Mouse (Mus musculus) midbrain, embryonic 13.5 days (tissue): ENCODE measurements around the gene Scel. TPM values are rescaled to one million over a fixed set of nuclear protein-coding genes. Genes with fewer than 3 reads are reported as not detected.

Experiments
- ATAC-seq: fragments of 200-750 bp; cut with Nextera tagmentation; 2 replicates; pipeline ENCODE4 v1.8.0; 2017; ENCODE audit warnings: mild to moderate bottlenecking, moderate TSS enrichment, moderate library complexity
- H3K27ac ChIP-seq: fragments of 300-500 bp; sonication (generic); 2 replicates; pipeline ENCODE4 v1.5.1; 2015; ENCODE audit warnings: inconsistent platforms, mild to moderate bottlenecking, moderate library complexity
- H3K27me3 ChIP-seq: fragments of 300-500 bp; sonication (generic); 2 replicates; pipeline ENCODE4 v1.6.1; 2015; ENCODE audit warnings: mild to moderate bottlenecking, inconsistent platforms
- H3K36me3 ChIP-seq: fragments of 300-500 bp; sonication (generic); 2 replicates; pipeline ENCODE4 v1.6.1; 2015; ENCODE audit warnings: mild to moderate bottlenecking, inconsistent platforms
- H3K4me1 ChIP-seq: fragments of 300-500 bp; sonication (generic); replicated peaks from 2 replicates; pipeline ENCODE4 v1.6.1; 2015; ENCODE audit warnings: inconsistent platforms
- H3K4me2 ChIP-seq: fragments of 300-500 bp; sonication (generic); replicated peaks from 2 replicates; pipeline ENCODE4 v1.6.1; 2015; ENCODE audit warnings: moderate library complexity, mild to moderate bottlenecking, inconsistent platforms
- H3K4me3 ChIP-seq: fragments of 300-500 bp; sonication (generic); replicated peaks from 2 replicates; pipeline ENCODE4 v1.5.1; 2015; ENCODE audit warnings: mild to moderate bottlenecking, inconsistent platforms
- H3K9ac ChIP-seq: fragments of 300-500 bp; sonication (generic); replicated peaks from 2 replicates; pipeline ENCODE4 v1.6.1; 2015; ENCODE audit warnings: mild to moderate bottlenecking, inconsistent platforms
- H3K9me3 ChIP-seq: fragments of 300-500 bp; sonication (generic); 2 replicates; pipeline ENCODE4 v1.6.1; 2016; ENCODE audit warnings: mild to moderate bottlenecking, inconsistent platforms
- WGBS: fragments of 180-500 bp; shearing (Covaris S2); methylation state at CpG from one replicate; pipeline ENCODE4 v1.1.7; 2015; 5-methylcytosine and 5-hydroxymethylcytosine counted together
- polyA plus RNA-seq: library from polyadenylated mRNA; unstranded; fragments of >200 nt; fragmentation: Nextera tagmentation; extraction: Ambion mirVana; gene quantifications from 2 replicates; pipeline ENCODE4 v1.2.1, GENCODE M21; 2015

Gene Scel
- polyA plus RNA-seq, 1 experiment from 2014 or later = 0.08 TPM

DNA sequence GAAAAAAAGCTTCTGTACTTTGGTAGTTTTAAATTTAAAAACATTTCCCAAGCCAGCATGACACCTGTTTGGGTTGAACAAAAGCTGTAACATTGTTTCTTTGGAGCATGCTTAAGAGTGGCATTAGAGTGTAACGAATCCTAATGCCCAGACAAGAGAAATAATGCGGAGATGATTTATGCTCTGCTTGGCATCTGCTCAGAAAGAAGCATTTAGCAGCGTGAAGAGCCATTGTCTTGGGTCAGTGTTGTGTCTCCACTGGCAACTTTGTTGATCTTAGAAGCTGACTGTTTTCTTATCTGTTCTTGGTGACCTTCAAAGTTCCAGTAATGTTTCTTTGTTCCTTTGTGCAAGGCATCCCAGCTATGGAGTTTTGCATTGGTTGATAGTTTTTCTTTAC lies 130.8 kb downstream of the Scel start:
- H3K36me3 ChIP-seq = no peaks in the 10 kb centered on the region
- H3K9ac ChIP-seq = no peak overlapping the region
- ATAC-seq = no peak
- no peaks in the 10 kb centered on the region for H3K9me3 ChIP-seq
- no peaks in the 10 kb centered on the region for H3K27me3 ChIP-seq
- no peak overlapping the region for H3K4me2 ChIP-seq
- no peak overlapping the region for H3K4me3 ChIP-seq
- no peak overlapping the region for H3K27ac ChIP-seq
- 35% methylated on average over 3 of the region's 3 CpGs for WGBS
- peaks cover 14% of the 10 kb centered on the region for H3K4me1 ChIP-seq

DNA sequence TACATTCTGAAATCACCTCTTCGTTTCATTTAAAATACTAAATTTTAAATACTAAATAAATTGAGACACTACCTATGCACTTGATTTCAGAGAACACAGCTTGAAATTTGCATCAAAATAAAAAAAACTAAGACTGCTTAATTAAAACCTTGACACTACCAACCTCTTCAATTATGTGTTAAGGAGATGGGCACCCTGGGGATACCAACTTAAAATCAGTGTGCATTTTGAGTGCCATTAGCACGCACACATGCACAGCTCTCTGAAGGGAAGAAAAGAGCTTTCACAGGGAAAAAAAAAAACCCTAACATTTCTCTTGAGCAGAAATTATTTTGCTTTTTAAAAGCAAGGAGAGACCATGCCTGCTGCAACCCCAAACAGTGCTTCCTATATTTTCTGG lies 134.8 kb downstream of the Scel start:
- Histone ChIP-seq H3K4me1 (peaks cover 41% of the 10 kb centered on the region), H3K36me3 (no peaks in the 10 kb centered on the region), H3K4me3 (no peak overlapping the region), H3K27me3 (no peaks in the 10 kb centered on the region), H3K9me3 (no peaks in the 10 kb centered on the region), H3K27ac (peak overlapping the region; percentile 49; the same call in 1 of the 2 replicates), H3K4me2 (no peak overlapping the region), H3K9ac (0 out of 2 replicates have a peak overlapping the region, but pooled peaks have one; percentile 11)
- 33% methylated on average over 2 of the region's 2 CpGs for WGBS
- ATAC-seq = no peak

DNA sequence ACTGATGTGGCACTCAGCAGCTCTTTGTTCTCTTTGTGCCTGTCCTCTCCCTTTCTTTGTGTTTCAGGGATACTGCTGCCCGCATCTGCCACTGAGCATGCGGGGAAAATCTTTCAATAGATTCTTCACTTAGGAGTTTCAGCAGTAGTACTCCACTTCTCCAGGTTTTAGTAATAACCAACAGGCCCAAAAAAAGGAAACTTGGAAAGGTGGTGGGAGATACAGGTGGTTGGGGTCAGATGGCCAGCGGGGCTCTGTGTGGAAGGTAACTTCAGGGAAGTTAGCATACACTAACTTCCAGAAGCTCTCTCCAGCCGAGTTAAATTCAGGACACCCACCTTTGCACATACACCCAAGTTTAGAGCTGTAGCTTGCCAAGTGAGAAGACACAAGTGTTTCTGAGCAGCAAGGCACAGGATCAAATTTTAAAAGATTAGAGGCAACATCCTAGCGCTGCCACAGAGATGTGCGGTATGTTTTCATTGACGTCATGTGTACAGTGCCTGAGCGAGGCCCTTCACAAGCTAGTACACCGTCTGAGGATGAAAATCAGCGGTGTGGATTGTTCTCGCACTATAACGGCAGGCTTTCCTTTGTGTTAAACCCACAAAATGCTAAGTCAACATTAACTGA lies 135.6 kb downstream of the Scel start:
- H3K4me2 ChIP-seq = peak overlapping the region; percentile 63
- WGBS = 26% methylated on average over 12 of the region's 12 CpGs
- 0 out of 2 replicates have a peak overlapping the region, but pooled peaks have one; percentile 11 for H3K9ac ChIP-seq
- H3K27ac ChIP-seq = peak overlapping the region; percentile 49; the same call in 1 of the 2 replicates
- no peaks in the 10 kb centered on the region for H3K36me3 ChIP-seq
- no peak for ATAC-seq
- H3K4me1 ChIP-seq = peaks cover 48% of the 10 kb centered on the region
- H3K9me3 ChIP-seq = no peaks in the 10 kb centered on the region
- peak overlapping the region; percentile 98; the same call in 1 of the 2 replicates for H3K4me3 ChIP-seq
- no peaks in the 10 kb centered on the region for H3K27me3 ChIP-seq

DNA sequence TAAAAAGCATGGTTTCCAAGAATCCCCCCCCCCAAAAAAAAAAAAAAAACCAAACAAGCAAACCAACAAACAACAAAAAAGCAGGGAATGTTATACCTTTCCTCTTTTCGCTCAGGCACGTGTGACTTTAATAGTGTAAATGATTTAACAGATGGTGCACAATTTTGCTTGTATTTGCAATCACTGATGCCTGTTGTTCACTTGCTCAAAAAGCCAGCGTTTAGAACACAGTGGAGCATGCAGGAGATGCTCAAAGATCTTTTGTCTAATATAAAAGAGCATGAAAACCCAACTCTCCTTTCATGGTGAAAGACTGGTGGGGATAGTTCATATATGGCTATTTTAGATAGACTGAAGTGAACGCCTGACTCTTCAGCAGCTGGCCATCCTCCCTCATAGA lies 136.2 kb downstream of the Scel start:
- Histone ChIP-seq H3K27me3 (no peaks in the 10 kb centered on the region), H3K4me1 (peaks cover 53% of the 10 kb centered on the region), H3K9ac (0 out of 2 replicates have a peak overlapping the region, but pooled peaks have one; percentile 99), H3K4me3 (peak overlapping the region; percentile 98), H3K27ac (peak overlapping the region; percentile 99), H3K36me3 (no peaks in the 10 kb centered on the region), H3K9me3 (no peaks in the 10 kb centered on the region), H3K4me2 (peak overlapping the region; percentile 63)
- 37% methylated on average over 4 of the region's 4 CpGs for WGBS
- no peak for ATAC-seq

DNA sequence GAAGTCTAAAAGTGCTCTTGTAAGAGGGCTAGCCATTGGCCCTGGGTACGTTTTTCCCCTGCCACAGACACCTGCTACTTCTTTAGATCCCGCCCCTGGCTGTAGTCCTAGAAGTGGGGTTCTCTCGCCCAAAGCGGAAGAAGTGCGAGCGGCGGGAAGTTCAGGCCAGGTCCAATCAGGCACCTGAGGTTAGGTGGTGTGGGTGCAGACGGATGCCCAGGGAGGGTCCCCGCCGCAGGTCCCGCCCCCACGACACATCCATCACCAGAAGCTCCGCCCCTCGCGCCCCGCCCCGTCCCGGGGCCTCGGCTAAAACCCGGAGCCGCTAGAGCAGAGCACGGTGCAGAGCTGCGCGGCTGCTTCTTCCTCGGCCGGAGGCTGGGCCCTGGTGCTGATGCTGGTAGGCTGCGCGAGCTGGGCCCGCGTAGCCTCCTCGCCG lies 136.8 kb downstream of the Scel start, which contains the start of gene Slain1:
Slain1 (plus strand) TSS at position 333 of the 439 bp plus-strand sequence.
- peaks cover 58% of the 10 kb centered on the region for H3K4me1 ChIP-seq
- no peaks in the 10 kb centered on the region for H3K36me3 ChIP-seq
- H3K9me3 ChIP-seq = no peaks in the 10 kb centered on the region
- peak within 1 kb of the TSS; percentile 98 for H3K4me3 ChIP-seq
- H3K4me2 ChIP-seq = peak within 1 kb of the TSS; percentile 63
- peak within 1 kb of the TSS; percentile 99 for H3K27ac ChIP-seq
- peak within 1 kb of the TSS; percentile 99 for H3K9ac ChIP-seq
- peak; percentile 98 for ATAC-seq
- under 1% methylated on average over 31 of the region's 32 CpGs for WGBS
- no peaks in the 10 kb centered on the region for H3K27me3 ChIP-seq

DNA sequence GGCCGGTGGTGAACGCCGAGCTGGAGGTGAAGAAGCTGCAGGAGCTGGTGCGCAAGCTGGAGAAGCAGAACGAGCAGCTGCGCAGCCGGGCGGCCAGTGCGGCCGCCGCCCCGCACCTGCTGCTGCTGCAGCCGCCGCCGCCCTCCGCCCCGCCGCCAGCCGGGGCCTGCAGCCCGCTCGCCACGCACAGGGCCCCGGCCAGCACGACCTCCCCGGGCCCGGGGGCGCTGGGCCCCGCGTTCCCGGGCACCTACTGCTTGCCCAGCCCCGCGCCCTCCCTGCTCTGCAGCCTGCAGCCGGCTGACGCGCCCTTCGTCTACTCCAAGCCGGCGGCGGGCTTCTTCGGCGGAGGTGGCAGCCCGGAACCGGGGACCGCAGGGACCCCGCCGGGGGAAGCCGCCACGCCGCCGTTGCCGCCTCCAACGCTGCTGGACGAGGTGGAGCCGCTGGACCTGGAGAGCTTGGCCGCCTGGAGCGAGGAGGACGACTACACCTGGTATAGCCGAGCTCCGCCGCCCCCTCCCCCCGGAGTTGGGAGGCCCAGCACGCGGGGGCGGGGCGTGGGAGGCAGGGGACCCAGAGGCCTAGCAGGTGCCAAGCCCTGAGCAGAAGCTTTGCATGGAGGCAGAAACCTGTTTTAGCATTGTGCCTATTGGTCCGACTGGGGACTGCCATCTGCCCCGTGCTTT lies 137.4 kb downstream of the Scel start:
- peaks cover 63% of the 10 kb centered on the region for H3K4me1 ChIP-seq
- under 1% methylated on average over 55 of the region's 67 CpGs for WGBS

DNA sequence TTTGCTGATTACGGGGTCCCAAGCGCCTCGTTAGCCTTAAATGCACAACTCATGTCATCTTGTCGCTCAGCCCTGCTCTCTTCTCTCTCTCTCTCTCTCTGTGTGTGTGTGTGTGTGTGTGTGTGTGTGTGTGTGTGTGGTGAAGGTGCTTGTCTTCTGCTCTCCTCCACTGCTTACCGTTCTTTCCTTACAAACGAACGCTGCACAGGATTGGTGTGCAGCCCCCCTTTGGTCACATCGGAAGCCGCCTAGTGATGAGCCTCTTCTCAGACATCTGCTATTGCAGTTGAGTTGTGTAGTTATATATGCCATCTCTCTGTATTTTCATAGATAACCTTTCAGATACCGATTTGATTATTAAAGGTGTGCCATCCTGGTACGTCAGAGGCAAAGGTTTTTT lies 138.0 kb downstream of the Scel start:
- Histone ChIP-seq H3K9ac (peak overlapping the region; percentile 99), H3K9me3 (no peaks in the 10 kb centered on the region), H3K4me2 (peak overlapping the region; percentile 63), H3K4me1 (peaks cover 69% of the 10 kb centered on the region), H3K27ac (peak overlapping the region; percentile 99), H3K27me3 (no peaks in the 10 kb centered on the region), H3K4me3 (peak overlapping the region; percentile 98), H3K36me3 (no peaks in the 10 kb centered on the region)
- ATAC-seq = peak; percentile 31
- WGBS = 5% methylated on average over 11 of the region's 11 CpGs

More for the DNA sequence above, 137.4 kb downstream of the Scel start:
- ATAC-seq = peak; percentile 74
- Histone ChIP-seq H3K9ac (peak overlapping the region; percentile 99), H3K36me3 (no peaks in the 10 kb centered on the region), H3K27me3 (no peaks in the 10 kb centered on the region), H3K9me3 (no peaks in the 10 kb centered on the region), H3K4me3 (peak overlapping the region; percentile 98), H3K27ac (peak overlapping the region; percentile 99), H3K4me2 (peak overlapping the region; percentile 63)

DNA sequence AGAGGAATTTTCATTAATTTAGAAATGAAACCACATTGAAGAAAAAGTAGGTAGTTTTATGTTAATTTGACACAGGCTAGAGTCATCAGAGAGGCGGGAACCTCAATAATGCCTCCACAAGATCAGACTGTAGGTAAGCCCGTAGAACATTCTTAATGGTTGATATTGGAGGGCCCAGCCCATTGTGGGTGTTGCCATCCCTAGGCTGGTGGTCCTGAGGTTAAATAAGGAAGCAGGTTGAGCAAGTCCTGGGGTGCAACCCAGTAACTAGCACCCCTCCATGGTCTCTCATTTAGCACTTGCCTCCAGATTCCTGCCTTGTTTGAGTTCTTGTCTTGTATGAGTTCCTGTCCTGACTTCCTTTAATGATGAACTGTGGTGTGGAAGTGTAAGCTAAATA lies 138.4 kb downstream of the Scel start:
- H3K4me1 ChIP-seq = peaks cover 73% of the 10 kb centered on the region
- no peaks in the 10 kb centered on the region for H3K27me3 ChIP-seq
- no peak for ATAC-seq
- peak overlapping the region; percentile 98 for H3K4me3 ChIP-seq
- peak overlapping the region; percentile 63 for H3K4me2 ChIP-seq
- 40% methylated on average over 2 of the region's 2 CpGs for WGBS
- peak overlapping the region; percentile 99 for H3K9ac ChIP-seq
- H3K9me3 ChIP-seq = no peaks in the 10 kb centered on the region
- no peak overlapping the region for H3K27ac ChIP-seq
- no peaks in the 10 kb centered on the region for H3K36me3 ChIP-seq

DNA sequence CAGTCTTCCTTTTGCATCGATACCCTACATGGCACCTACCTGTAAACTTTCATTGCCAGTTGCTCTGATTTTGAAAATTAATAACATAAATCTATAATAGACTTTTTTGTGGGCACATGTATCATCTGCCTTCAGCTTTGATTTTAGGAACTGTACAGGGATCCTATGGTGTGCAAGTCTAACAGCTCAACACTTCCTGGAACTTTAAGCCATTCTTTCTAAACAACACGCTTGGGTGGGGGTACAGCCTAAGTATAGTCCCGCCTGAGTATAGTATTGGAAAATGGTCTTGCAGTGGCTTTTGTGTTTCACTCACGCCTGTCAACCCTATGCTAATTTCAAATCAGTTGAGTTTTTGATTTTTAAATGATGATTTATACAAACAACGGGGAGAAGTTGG lies 139.4 kb downstream of the Scel start:
- Histone ChIP-seq H3K9me3 (no peaks in the 10 kb centered on the region), H3K27ac (no peak overlapping the region), H3K36me3 (peaks cover 4% of the 10 kb centered on the region; the same call in 1 of the 2 replicates), H3K27me3 (no peaks in the 10 kb centered on the region), H3K4me3 (peak overlapping the region; percentile 98), H3K9ac (no peak overlapping the region), H3K4me1 (peaks cover 72% of the 10 kb centered on the region), H3K4me2 (peak overlapping the region; percentile 63)
- WGBS = 80% methylated on average over 5 of the region's 5 CpGs
- ATAC-seq = no peak

DNA sequence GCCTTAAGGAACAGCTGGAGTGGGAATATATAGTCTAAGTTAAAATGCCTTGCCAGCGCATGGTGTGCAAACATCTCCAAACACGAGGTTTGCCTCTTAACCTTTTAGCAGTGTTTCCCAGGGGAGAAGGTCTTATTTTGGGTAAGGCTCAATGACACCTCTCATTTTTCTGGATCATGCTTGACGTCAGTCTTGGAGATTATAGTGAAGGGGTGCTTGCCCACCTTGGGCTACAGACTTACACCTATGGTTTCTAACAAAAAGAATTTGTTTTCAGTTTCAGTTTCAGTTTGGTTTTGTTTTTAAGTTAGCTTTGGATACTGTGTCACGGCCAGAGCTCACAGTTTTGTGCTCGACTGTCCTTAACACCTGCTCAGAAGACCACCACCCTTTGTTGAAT lies 140.7 kb downstream of the Scel start:
- Histone ChIP-seq H3K27me3 (no peaks in the 10 kb centered on the region), H3K27ac (no peak overlapping the region), H3K36me3 (peaks cover 15% of the 10 kb centered on the region), H3K9me3 (no peaks in the 10 kb centered on the region), H3K9ac (no peak overlapping the region), H3K4me3 (no peak overlapping the region), H3K4me1 (peaks cover 61% of the 10 kb centered on the region), H3K4me2 (peak overlapping the region; percentile 14; the same call in 1 of the 2 replicates)
- 62% methylated on average over 5 of the region's 5 CpGs for WGBS
- no peak for ATAC-seq

DNA sequence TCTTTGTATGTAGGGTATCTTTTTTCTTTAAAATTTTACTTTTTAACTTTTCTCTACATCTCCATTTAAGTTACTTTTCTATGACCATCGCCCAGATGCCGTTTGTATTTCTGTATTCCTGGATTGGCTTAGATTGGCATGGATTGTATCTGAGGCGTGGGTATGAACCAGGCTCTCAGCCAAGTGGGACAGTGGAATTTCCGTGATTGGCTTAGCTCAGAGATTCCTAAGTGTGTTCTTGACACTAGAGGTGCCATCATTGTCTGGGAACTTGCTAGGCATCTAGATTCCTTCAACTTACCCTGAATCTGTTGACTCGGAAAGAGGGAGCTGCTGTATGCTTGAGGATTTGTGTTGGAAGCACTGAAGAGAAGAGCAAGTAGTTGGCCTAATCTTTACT lies 142.3 kb downstream of the Scel start:
- H3K27me3 ChIP-seq = no peaks in the 10 kb centered on the region
- H3K36me3 ChIP-seq = peaks cover 19% of the 10 kb centered on the region
- H3K9me3 ChIP-seq = no peaks in the 10 kb centered on the region
- WGBS = 73% methylated on average over 5 of the region's 5 CpGs
- H3K9ac ChIP-seq = no peak overlapping the region
- no peak overlapping the region for H3K4me2 ChIP-seq
- H3K4me1 ChIP-seq = peaks cover 50% of the 10 kb centered on the region
- no peak overlapping the region for H3K4me3 ChIP-seq
- no peak overlapping the region for H3K27ac ChIP-seq
- ATAC-seq = no peak

DNA sequence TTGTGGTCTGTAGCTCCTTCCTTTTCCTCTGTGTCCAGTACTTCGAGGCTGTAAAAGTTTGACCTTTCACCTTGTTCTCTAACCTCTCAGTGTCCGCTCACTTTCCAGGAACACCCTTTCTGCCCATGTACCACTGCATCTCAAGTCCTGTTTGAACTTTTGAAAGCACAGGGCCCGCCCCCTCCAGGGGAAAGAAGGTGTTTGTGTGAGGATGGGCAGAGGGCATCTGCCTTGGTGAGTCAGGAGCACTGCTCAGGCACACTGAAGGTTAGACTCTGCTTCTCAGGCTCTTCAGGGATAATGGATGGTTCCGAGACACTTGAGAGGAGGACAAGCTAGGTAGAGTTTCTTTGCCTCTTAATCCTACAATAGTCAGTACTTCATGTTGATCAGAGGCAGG lies 144.7 kb downstream of the Scel start:
- Histone ChIP-seq H3K9ac (no peak overlapping the region), H3K9me3 (no peaks in the 10 kb centered on the region), H3K4me1 (peaks cover 37% of the 10 kb centered on the region), H3K4me3 (no peak overlapping the region), H3K27ac (no peak overlapping the region), H3K36me3 (peaks cover 31% of the 10 kb centered on the region), H3K4me2 (no peak overlapping the region), H3K27me3 (no peaks in the 10 kb centered on the region)
- no peak for ATAC-seq
- 87% methylated on average over 4 of the region's 4 CpGs for WGBS
